Mouse (Mus musculus) cerebellum, adult 2 months (tissue): ENCODE measurements around the gene Olfr701.

Source experiments
- CTCF ChIP-seq: fragments of 200-500 bp; IDR thresholded peaks from 2 replicates; pipeline ENCODE4 v1.5.1; 2011; ENCODE audit warnings: low read depth, mild to moderate bottlenecking, control low read depth, low read length, moderate library complexity, borderline replicate concordance; ENCODE audit not compliant: insufficient read depth
- POLR2A ChIP-seq: fragments of 200-500 bp; IDR thresholded peaks from 2 replicates; pipeline ENCODE4 v1.6.1; 2011; ENCODE audit warnings: low read length, control low read depth, borderline replicate concordance; ENCODE audit not compliant: insufficient read depth

GRCm38 (mm10) chr7:106813829-106814228, at the start of gene Olfr701:
- no peak for TF ChIP-seq POLR2A
- no peak for TF ChIP-seq CTCF
